Mouse (Mus musculus): ENCODE measurements at regions not wholly inside any gene's neighbourhood (a gene's known extent, or its start where the extent isn't known, plus 50 kb on each side); places are given as distances from the start of the nearest gene placed in this dataset.

- WGBS, result 13% methylated on average over 2 of the region's 2 CpGs
- DNase-seq (ENCODE audit: low read depth, low spot score), result no peak
These were observed 55.8 kb upstream of the Bmper start for GRCm38 (mm10) chr9:23167056-23167591.

- WGBS, result 73% methylated on average over 4 of the region's 4 CpGs
- no peak for DNase-seq (ENCODE audit: low read depth, low spot score)
These were observed 55.2 kb upstream of the Bmper start for GRCm38 (mm10) chr9:23167716-23168115.

GRCm38 (mm10) chr9:23168149-23168548 lies 54.7 kb upstream of the Bmper start:
- WGBS, result 38% methylated on average over 4 of the region's 4 CpGs
- no peak for DNase-seq (ENCODE audit: low read depth, low spot score)

GRCm38 (mm10) chr9:23171361-23171760 lies 51.5 kb upstream of the Bmper start:
- WGBS, result 97% methylated on average over 1 of the region's 1 CpGs
- DNase-seq (ENCODE audit: low read depth, low spot score), result no peak

Measured in large intestine, adult 2 months (tissue).